Mouse (Mus musculus) ES-Bruce4 (cell line): ENCODE measurements at regions not wholly inside any gene's neighbourhood (a gene's known extent, or its start where the extent isn't known, plus 50 kb on each side); places are given as distances from the start of the nearest gene placed in this dataset.

ENCODE experiments used
- CTCF ChIP-seq: IDR thresholded peaks from one replicate; pipeline ENCODE4 v1.8.1; 2011; ENCODE audit warnings: low read depth, low read length
- EP300 ChIP-seq: IDR thresholded peaks from 2 replicates; pipeline ENCODE4 v1.6.1; 2011; ENCODE audit warnings: low read depth, low read length; ENCODE audit not compliant: insufficient read depth
- POLR2A ChIP-seq: IDR thresholded peaks from one replicate; pipeline ENCODE4 v1.8.1; 2011; ENCODE audit warnings: low read length; ENCODE audit not compliant: insufficient read depth

DNA sequence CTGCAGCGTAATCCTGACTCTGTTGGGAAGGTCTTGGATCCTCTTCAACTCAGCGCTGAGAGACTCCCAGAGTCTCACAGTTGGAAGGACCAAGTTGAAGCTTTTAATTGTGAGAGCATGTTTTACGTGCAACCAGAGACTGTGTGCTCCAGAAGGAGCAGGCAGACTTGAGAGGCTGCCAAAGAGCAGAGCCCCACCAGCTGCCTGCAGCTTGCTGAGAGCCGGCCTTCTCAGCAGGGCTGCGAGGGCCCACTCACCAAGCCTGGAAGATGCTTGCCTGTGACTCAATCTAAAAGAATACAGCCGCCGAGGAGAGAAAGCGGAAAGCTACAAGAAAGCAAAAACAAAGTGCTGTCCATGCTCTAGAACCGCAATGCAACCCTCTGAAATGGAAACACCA is 57.0 kb upstream of the Lama4 start:
- TF ChIP-seq POLR2A: no peak
- TF ChIP-seq CTCF: no peak
- TF ChIP-seq EP300: no peak
